Mouse (Mus musculus): ENCODE data around the gene Krtap29-1.

Gene Krtap29-1

DNA sequence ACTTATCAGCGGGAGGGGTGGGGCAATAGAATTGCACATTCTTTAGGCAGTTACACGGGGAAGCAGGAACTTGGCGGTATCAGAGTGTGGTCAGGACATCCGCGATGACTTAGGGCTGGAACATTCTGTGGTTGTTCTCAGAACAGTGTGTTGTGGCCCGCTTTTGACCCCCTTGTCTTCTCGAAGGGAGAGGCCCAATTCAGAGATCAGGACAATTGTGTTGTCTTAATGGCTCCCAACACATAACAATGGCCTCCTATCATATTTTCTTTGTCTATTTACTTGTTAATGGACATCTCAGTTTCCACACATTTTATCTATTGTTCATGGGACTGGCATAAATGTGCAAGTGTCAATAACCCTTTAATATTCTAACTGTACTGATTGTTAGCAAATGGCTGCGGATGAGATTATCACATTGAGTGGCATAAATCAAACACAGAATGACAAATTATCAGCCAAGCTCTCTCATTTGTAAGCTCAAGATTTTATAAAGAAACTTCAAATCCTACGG lies 41.0 kb downstream of the Krtap29-1 start:
- DNase-seq (ENCODE audit: low spot score), result no peak

DNA sequence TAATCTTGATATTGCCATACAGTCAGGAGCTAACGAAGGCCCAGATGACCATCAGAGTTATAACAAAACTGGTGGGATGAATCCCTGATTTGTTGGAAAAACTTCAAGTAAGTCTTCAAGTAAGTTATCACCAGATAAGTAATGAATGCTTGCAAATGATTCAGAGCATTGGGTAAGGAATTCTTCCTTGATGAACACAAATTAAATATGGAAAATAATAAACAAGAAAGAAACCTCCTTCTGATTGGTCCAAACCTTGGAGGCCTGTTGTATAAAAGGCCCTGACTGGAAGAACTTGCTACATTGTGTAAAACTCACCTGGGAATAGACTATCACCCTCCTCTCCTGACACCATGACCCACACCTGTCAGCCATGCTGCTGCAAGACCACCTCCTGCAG lies 42.9 kb downstream of the Krtap29-1 start, which contains the start of gene Krtap31-2:
Gene Krtap31-2 (plus strand): TSS at position 301 of the 400 bp plus-strand sequence.
- DNase-seq (ENCODE audit: low spot score), result no peak

Measured in embryo, embryonic 10.5 days (tissue).